Mouse (Mus musculus): ENCODE data around the gene Traf6.

Gene Traf6

DNA sequence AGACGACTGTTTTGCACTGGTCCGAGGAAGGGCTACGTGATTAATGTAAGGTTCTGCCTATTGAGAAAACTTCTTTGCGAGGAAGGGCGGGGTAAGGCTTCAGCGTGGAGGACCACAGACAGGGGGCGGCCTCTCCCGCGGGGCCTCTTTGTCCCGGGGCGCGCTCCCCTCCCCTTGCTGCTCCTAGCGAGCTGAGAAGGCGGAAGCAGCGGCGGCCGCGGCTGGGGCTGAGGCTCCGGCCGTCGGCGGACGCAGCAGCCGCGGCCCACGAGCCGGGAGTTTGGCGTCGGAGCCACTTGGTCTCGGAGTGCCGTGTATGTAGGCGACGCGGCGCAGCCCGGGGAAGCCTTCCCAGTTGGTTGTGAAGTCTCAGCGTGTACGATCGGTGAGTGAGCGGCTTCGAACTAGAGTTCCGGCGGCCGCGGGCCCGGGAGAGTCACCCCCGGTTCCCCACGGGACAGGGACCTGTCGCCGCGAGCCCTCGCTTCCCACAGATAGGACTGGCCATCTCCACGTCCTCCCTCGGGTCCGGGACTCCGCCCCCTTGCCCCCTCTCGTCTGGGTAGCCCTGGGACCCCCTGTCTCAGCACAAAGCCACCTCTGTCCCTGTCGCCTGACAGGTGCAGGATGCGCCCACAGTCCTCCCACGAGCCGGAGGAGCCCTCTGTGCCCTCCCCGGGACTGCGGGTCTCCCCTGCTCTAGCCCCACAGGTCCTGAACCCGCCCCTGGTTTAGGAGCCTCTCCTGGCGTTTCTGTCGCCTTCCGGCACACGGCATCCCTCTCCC lies at the start of gene Traf6:
Traf6 (plus strand) TSS at position 194 of the 786 bp plus-strand sequence.
- peak; percentile 64 for DNase-seq (ENCODE audit: low read depth, low spot score)

DNA sequence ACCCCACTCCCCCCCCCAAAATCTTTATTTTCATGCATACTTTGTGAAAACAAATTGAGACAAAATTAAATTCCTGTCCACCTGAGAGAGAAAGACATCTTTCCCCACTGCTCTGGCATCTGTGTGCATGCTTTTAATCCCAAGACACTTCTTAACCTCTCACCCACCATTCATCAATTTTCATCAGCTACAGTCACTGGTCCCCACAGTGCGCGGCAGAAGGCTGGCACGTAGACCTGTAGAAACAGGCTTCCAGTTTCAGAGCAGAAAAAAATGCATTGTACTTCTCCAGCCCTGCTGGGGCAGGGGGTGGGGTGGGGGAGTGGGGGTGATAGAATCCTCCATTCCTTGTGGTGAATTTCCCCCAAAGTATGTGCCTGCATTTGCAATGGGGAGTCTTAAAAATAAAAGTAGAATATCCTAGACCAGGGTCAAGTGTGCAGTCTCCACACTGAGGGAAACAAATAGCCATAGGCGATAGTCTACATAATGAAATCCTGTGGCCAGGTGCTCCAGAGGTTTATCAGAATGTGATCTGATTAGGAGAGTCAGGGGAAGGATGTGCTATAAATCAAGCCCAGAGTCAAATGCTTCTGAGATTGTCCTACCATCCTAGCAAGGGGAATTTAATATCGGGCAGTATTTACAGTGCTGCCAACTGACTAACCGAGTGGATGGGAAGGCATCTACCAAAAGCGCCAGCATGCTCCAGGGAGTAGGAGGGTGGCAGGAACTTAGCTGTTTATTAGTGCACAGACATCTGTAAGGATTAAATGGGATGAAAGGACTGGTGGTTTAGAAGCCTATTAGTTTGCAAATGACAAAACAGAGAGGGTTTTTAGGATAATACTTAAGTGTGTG lies 39.0 kb upstream of the Traf6 start:
- DNase-seq (ENCODE audit: low read depth, low spot score) = no peak

DNA sequence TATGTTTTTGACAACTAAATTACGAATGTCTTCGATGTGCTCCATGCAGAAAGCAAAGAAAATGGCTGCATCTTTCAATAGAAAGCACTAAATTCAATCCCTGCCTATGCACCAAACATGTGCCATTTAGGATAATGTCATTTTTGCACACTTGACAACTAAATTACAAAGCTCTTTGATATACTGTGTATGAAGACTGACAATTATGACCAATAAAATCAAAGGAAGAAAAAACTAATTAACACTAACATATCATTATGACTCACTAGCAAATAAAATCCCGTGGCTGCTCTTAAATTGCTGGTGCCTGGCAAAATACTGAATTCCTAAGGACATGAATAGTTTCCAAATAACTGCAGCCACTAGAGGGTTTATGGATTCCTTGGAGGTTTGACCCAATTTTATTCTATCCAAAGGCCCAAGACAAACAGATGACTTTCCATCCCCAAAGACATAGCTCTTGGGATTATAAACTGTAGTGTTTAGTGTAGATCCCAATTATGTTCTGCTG lies 38.3 kb upstream of the Traf6 start:
- no peak for DNase-seq (ENCODE audit: low read depth, low spot score)

DNA sequence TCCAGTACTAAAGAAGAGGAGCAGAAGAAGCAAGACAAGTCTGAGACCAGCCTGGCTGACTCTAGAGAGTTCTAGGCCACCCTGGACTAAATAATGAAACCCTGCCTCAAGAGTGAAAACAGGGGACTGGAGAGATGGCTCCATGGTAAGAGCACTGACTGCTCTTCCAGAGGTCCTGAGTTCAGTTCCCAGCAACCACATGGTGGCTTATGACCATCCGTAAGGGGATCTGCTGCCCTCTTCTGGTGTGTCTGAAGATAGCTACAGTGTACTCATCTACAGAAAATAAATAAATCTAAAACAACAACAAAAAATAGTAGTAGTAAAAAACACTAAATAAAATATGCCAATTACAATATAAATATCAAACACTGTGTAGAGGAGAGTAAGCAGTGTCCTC lies 32.4 kb upstream of the Traf6 start:
- DNase-seq (ENCODE audit: low read depth, low spot score) = no peak

DNA sequence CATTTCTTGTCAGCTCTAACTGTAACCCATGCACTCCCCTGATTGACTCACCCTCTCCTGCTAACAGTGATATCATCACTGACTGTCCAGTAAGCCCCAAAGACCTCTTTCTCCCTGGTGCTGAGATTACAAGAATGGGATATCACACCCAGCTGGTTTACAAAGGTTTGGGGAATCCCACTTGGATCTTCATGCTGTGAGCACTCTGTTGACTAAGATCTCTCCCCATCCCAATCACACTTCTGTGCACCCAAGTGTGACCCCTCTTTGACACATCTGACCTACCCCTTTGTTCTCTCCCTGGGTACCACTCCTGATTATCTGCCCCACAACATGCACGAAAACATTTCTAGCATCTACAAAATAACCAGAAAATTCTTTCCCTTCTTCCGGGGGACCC lies 29.9 kb upstream of the Traf6 start:
- no peak for DNase-seq (ENCODE audit: low read depth, low spot score)

DNA sequence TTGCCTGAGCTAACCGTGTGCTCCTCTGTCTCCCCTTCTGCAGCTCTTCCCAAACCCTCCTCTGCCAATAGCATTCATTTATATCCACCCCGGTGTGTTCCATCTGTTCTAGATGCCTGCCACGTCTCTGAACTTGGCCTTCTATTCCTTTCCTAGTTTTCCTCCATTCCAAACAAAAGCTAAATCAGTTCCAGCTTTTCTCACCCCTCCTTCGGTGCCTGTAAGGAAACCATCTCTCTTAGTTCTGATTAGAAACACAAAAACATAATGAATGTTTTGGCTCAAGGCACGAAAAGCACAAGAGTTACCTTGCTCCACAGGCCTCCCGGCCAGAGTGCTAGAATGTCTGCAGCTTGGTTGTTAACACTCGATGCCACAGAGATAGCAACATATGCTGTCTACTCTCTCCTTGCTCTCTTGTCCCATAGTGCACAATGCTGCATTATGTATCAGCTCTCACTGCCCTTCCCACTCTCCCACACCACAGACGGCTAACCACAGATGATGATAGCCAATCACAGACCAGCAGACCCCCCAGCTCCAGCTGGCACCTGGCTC lies 29.0 kb upstream of the Traf6 start, which contains the start of the genes Rag1 and B230118H07Rik:
Rag1 (minus strand) TSS at position 388 of the 558 bp plus-strand sequence.
B230118H07Rik (minus strand) TSS at position 419 of the 558 bp plus-strand sequence.
- no peak for DNase-seq (ENCODE audit: low read depth, low spot score)

DNA sequence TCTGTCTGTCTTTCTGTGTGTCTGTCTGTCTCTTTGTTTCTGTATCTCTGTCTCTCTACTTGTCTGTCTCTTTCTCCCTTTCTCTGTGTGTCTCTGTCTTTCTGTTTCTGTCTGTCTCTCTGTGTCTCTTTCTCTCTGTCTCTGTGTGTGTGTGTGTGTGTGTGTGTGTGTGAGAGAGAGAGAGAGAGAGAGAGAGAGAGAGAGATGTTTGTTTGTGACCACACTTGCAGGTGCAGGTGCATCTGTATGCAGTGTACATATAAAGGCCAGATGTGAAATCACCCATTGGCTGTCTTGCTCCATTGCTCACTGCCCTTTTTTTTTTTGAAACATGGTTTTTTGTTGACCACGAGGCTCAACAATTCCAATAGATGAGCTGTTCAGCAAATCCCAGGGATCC lies 27.8 kb upstream of the Traf6 start:
- no peak for DNase-seq (ENCODE audit: low read depth, low spot score)

DNA sequence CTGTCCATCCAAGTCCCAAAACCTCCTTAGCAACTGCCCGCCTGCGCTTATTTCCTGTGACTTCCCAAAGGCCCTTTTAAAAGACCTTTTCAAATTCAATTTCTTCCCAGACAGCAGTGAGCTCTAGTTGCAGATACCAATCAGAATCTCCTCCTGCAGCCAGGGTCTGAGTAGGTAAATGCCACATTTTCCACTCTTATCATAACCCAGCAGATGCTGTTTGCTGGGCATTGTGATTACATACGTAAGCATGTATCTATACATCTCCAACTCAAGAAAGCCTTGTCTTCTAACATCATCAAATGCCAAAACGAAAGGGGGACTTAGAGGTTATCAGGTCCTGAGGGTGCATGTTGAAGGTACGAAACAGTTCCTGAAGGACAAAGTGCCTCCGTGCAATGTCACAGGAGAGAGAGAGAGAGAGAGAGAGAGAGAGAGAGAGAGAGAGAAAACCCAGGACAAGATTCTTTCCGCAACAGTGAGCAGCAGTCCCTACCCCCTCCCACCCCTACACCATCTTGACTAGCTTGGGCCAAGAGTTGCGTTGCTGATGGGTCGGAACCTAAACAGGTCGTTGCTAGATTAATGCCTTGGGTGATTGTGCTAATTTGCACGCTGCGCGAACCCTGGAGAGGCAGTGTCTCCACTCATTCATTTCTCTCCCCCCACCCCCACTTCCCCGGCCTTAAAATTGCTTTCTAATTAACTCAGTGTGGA lies 25.9 kb upstream of the Traf6 start:
- DNase-seq (ENCODE audit: low read depth, low spot score) = no peak

DNA sequence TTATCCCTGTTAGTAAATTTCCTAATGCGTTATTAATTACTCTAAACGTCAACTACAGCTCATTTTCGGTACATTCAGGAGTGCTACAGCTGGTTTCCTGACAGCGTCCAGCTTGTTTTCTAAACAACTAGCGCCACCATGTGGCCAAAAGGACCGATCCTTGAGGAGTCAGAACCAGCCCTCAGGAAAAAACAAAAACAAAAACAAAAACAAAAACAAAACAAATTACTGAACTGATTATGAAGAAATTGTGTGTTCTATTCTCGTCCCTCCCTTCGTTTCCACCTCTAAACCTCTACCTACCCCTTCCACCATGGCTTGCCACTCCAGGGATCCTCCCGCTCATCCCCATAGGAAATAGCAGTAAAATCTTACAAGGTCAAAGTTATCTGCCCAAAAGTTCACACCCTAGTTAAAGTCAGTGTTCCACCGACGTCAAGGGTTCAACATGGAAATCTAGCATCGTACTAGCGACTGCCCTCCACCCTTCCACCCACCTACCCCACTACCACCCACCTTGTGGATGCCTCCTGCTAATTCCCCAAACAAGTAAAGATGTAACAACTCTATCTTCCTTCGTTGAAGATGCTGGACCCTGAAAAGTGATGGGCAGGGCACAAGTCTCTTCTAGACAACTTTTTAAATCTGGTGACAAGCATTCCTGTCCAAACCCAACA lies 25.2 kb upstream of the Traf6 start:
- peak; percentile 33 for DNase-seq (ENCODE audit: low read depth, low spot score)

DNA sequence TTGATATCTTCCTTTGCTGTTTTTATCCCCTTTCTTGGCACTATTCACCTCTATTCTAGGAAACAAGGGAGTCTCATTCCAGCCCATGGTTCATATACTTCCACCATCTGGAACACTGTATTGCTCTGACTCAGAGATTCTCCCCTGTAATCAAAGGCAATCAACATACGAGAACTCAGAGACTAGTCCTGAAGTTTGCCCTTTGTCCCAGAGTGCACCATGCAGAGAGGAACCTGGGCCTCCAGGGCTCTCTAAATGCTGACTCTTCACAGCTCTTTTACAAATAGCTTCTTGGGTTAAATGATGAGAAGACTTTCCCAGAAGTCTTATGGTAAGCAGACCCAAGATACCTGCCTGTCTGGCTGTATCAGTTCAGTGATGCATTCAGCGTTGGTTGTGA lies 17.7 kb upstream of the Traf6 start:
- DNase-seq (ENCODE audit: low read depth, low spot score) = no peak

DNA sequence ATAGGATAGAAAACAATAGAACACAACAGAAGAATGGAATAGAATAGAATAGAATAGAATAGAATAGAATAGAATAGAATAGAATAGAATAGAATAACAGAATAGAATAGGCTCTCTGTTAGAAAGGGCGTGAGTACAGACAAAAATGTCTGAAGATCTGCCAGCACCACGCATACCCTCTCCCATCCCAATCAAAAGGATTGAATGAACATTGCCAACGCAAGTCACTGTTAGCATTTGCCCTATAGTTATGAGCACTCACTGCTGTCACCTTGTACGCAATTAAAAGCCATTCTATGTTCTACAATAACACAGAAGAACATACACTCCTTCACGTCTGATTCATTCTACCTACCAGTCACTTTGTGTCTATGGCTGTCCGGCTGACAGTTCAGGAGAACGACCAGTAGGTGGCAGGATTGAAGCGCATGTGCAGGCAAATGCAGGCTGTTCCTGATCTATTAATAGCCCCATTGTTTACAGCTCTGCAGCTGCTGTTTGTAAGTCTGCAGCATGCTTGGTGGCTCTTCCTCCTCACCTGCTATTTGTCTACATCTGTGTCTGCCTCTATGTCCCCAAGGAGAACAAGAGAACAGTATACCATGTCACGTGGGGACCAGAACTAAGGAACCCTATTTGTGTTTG lies 13.0 kb upstream of the Traf6 start:
- DNase-seq (ENCODE audit: low read depth, low spot score) = peak; percentile 41

DNA sequence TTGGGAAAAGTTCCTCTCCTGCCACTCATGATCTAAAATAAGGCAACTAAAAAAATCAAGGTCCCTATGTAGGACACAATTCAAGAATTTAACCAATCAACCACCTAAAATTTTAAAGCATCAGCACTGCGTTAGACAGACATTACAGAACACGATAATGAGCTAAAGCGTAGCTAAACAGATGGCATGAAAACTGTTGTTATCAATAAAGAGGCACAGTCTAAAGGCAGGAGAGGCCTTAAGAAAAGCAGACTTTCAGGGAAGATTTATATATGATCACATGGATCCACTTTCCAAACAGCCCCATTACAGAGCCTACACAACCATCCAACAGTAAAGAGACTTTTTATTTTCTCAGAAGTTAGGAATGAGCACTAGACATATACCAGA lies 12.5 kb upstream of the Traf6 start:
- no peak for DNase-seq (ENCODE audit: low read depth, low spot score)

DNA sequence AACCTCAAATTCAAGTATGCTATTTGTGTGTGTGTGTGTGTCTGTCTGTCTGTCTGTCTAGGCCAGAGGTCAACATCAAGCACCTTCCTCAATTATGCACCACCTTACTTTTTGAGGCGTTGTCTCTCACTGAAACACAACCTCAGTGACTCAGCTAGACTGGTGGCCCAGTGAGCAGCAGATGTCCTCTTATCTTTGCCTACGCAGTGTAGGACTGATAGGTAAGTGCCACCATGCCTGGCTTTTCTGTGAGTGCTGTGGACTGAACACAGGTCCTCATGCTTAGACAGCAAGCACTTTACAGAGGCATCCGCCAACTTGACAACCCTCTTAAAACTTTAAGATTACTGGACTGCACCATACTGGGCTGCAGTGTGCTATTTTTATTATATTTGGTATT lies 9.5 kb upstream of the Traf6 start:
- DNase-seq (ENCODE audit: low read depth, low spot score) = no peak

DNA sequence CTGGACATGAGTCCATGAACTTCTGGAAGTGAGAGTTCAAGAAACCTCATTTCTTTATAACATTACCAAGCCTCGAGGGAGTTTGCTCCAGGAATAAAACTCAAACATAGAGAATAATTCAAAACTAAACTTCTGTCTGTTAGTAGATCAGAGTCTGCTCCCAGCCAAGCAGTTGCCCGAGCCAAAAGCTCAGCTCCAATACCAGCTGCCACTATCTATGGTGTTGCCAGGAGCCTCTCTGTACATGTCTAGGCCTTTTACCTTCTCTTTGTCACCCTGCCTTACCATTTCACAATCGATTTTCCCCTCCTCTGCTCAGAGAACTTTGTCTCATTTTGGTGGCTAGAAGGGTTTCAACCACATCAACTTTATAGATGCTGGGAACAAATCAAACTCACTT lies 4.7 kb upstream of the Traf6 start:
- DNase-seq (ENCODE audit: low read depth, low spot score) = no peak

DNA sequence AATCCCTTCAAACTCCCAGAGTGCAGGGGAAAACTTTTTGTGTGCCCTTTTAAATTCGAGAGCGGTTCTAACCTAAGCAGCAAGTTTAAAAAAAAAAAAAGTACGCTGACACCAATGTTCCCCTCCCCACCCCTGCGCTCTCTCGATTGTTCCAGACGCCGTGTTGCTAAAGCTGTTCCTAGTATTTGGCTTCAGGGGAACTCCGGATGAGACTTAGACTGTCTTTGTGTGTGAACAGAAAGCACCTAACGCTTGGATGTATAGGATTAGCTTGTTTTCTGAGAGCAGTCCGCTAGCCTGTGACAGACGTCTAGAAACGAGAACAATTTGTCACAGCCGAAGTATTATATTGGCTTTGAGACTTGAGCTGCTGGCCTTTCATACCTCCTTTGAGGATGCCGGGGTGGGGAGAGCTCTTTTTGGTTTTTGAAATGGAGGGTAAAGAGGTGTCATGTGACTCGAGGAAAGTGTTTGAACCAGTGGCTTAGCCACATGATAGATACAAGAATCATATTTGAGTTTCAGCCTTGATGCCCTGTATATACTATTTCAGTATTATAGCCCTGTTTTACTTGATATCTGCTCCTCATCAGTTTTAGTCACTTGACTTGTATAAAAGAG lies 1.0 kb downstream of the Traf6 start:
- DNase-seq (ENCODE audit: low read depth, low spot score) = no peak

DNA sequence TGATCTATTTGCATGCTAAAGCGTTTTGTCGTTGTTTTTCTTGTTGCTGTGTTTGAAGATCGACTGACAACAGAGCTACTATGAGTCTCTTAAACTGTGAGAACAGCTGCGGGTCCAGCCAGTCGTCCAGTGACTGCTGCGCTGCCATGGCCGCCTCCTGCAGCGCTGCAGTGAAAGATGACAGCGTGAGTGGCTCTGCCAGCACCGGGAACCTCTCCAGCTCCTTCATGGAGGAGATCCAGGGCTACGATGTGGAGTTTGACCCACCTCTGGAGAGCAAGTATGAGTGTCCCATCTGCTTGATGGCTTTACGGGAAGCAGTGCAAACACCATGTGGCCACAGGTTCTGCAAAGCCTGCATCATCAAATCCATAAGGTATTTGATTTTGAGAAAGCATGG lies 6.2 kb downstream of the Traf6 start:
- peak; percentile 37 for DNase-seq (ENCODE audit: low read depth, low spot score)

DNA sequence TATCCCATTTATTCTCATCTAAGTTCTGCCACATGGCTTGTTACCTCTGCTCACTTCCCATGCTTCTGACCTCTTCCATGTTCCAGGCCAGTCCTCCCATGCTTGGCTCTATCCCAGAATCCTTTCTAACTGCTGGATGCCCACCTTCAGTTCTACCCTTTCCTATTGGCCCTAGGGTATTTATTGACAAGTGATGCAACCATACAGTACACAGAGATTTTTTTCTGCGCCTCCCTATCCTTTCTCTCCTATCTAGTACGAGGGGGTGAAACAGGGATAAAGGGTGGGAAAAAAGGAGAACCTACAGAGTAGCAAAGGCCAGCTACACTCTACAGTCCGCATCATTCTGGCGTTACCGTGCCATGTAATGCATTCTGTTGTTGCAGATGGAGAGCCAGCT lies 9.8 kb downstream of the Traf6 start:
- no peak for DNase-seq (ENCODE audit: low read depth, low spot score)

DNA sequence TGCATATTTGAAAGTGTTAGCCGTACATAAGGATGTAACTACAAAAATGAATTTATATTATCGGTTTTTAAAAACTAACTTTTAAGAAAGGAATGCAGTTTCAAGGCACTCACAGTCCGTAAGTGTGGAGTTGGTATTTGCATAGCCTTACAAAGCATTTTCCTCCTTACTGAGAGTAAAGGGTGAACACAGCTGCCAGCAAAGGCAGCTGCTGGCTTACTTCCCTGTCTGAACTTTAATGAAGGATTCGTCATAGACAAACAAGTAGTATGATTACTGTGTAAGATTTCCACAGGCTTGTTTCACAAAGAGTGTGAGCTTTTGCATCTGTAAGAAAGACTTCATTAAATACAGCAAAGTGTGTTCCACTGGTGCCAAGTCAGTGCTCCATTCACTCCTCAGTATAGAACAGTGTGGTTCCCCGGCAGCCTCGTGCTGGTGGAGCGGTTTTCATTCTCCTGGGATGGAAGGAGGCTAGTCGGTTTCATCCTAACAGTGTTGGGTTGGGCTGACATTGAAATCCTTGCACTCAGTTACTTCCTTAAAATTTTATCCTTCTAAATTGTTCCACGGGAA lies 12.1 kb downstream of the Traf6 start:
- no peak for DNase-seq (ENCODE audit: low read depth, low spot score)

DNA sequence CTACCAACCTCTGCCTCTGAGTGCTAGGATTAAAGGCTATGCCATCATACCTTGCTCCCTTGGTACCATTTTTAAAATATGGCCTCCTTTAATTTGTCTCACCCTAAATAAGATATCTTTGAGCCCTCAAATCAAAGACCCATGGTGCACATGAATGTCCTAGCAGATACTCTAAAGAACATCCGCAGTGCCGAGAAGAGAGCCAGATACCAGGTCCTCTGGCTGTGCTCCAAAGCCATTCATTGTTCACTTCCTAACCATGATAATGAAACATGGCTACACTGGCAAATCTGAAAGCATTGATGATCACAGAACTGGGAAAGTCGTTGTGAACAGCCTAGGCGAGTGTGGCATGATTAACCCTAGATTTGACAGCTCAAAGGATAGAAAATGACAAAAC lies 14.8 kb downstream of the Traf6 start:
- DNase-seq (ENCODE audit: low read depth, low spot score) = no peak
